In the genomic region with DNA sequence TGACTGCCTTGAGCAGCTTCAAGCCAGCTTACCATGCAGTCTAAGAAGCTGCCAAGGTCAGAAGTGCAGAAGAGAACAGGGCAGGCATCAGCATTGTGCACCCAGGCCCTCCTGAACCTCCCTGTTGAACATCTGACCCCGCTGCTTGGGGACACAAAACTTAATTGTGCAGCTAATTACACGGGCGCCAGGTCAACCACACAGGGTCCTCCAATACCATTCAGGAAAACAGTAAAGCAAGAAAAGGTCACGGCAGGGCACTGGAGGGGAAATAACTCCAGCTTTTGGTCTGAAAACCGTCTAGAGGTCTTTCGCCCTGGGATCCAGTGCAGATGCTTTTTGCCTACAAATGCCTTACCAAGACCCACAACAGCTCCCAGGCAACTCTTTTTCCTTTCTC, we compare ENCODE assay signal across 26 mouse cellular contexts.
DNase-seq lines count a peak whose midpoint lies in the region; ATAC-seq lines count a peak whose summit lies in the region.
"Had no signal": no experiment of that assay in that cellular context is flagged by ENCODE, and none has a peak within 500 bp of the region (broad histone marks: within the 10 kb centered on the region; RNA-seq: fewer than 3 reads in every experiment).

No protein-coding gene starts in this region.

- no peaks in the 10 kb centered on the region for H3K4me1 ChIP-seq in kidney, embryonic 16.5 days (ENCODE audit: insufficient read depth, low read length)
- peaks cover 7% of the 10 kb centered on the region; the same call in 1 of the 2 replicates for H3K4me1 ChIP-seq in limb, embryonic 11.5 days (ENCODE audit: control insufficient read depth, insufficient read depth, low read length)
- H3K4me1 ChIP-seq in forebrain, embryonic 11.5 days (replicated peaks; ENCODE audit: control insufficient read depth, insufficient read depth, low read length), result no peaks in the 10 kb centered on the region
- H3K4me1 ChIP-seq: embryonic facial prominence, embryonic 12.5 days; heart, embryonic 12.5 days; hindbrain, embryonic 15.5 days; limb, embryonic 13.5 days; lung, embryonic 15.5 days had no signal

- H3K4me2 ChIP-seq in kidney, embryonic 16.5 days (replicated peaks; ENCODE audit: low read depth, low read length), result no peak overlapping the region
- no peak overlapping the region for H3K4me2 ChIP-seq in limb, embryonic 11.5 days (ENCODE audit: low read depth, severe bottlenecking)
- H3K4me2 ChIP-seq in forebrain, embryonic 11.5 days (ENCODE audit: low read depth, low read length, severe bottlenecking), result no peak overlapping the region
- H3K4me2 ChIP-seq: embryonic facial prominence, embryonic 12.5 days; heart, embryonic 12.5 days; hindbrain, embryonic 15.5 days; limb, embryonic 13.5 days; liver, embryonic 11.5 days; lung, embryonic 15.5 days; neural tube, embryonic 12.5 days had no signal

- H3K27ac ChIP-seq in kidney, embryonic 16.5 days (ENCODE audit: low read length), result no peak overlapping the region
- H3K27ac ChIP-seq in limb, embryonic 11.5 days (replicated peaks; ENCODE audit: low read depth, low read length), result no peak overlapping the region
- H3K27ac ChIP-seq in forebrain, embryonic 11.5 days (ENCODE audit: low read depth, low read length), result no peak overlapping the region
- H3K27ac ChIP-seq: embryonic facial prominence, embryonic 12.5 days; heart, adult 2 months; hindbrain, embryonic 15.5 days; kidney, postnatal 0 days; limb, embryonic 13.5 days; lung, embryonic 15.5 days; neural tube, embryonic 12.5 days had no signal

- 8% methylated on average over 6 of the region's 6 CpGs for WGBS in kidney, embryonic 16.5 days
- 19% methylated on average over 6 of the region's 6 CpGs for WGBS in limb, embryonic 11.5 days
- WGBS in forebrain, embryonic 11.5 days, result 7% methylated on average over 6 of the region's 6 CpGs

- no peaks in the 10 kb centered on the region for H3K27me3 ChIP-seq in kidney, embryonic 16.5 days (ENCODE audit: insufficient read depth, low read length)
- no peaks in the 10 kb centered on the region for H3K27me3 ChIP-seq in limb, embryonic 11.5 days (ENCODE audit: control insufficient read depth, insufficient read depth, low read length)
- H3K27me3 ChIP-seq in forebrain, embryonic 11.5 days (ENCODE audit: control insufficient read depth, insufficient read depth, low read length), result no peaks in the 10 kb centered on the region
- H3K27me3 ChIP-seq: embryonic facial prominence, embryonic 12.5 days; heart, embryonic 12.5 days; hindbrain, embryonic 15.5 days; limb, embryonic 13.5 days; lung, embryonic 15.5 days; neural tube, embryonic 12.5 days; Patski had no signal

- DNase-seq in kidney, adult 18-20 months, result no peak
- DNase-seq in embryo, embryonic 10 days (ENCODE audit: low spot score), result peak; percentile 88
- peak; percentile 8 for DNase-seq in embryo, embryonic 11.5 days (ENCODE audit: low read depth, low spot score)
- DNase-seq in limb, embryonic 11.5 days (ENCODE audit: low spot score), result peak; percentile 25
- no peak for DNase-seq in gastrocnemius, adult 18-20 months (ENCODE audit: low spot score)
- DNase-seq in layer of hippocampus, adult 11-12 months (ENCODE audit: low spot score), result no peak
- no peak for DNase-seq in forebrain, embryonic 11.5 days (ENCODE audit: low spot score)
- DNase-seq: adrenal gland, postnatal 10 days; cerebellum, adult 8-10 months; cerebellum, postnatal 36 days; heart, adult 2 months; heart, postnatal 4 days; kidney, adult 11 months; midbrain, embryonic 14.5 days; thymus, postnatal 4 days had no signal

- H3K36me3 ChIP-seq in kidney, embryonic 16.5 days (ENCODE audit: insufficient read depth, low read length), result no peaks in the 10 kb centered on the region
- no peaks in the 10 kb centered on the region for H3K36me3 ChIP-seq in limb, embryonic 11.5 days (ENCODE audit: control insufficient read depth, insufficient read depth, low read length)
- no peaks in the 10 kb centered on the region for H3K36me3 ChIP-seq in forebrain, embryonic 11.5 days (ENCODE audit: control insufficient read depth, insufficient read depth, low read length)
- H3K36me3 ChIP-seq: embryonic facial prominence, embryonic 12.5 days; heart, embryonic 12.5 days; hindbrain, embryonic 15.5 days; limb, embryonic 13.5 days; lung, embryonic 15.5 days; neural tube, embryonic 12.5 days had no signal

- ATAC-seq in kidney, embryonic 16.5 days (ENCODE audit: low FRiP score, low TSS enrichment), result 0 out of 2 replicates have a peak, but pooled peaks have one; percentile 42
- ATAC-seq in limb, embryonic 11.5 days (ENCODE audit: insufficient number of reproducible peaks, low FRiP score, low TSS enrichment, low read depth), result no peak
- no peak for ATAC-seq in forebrain, embryonic 11.5 days (replicated peaks; ENCODE audit: low FRiP score)
- ATAC-seq: inflammation-experienced regulatory T-cells, adult 6 months; Patski had no signal

- H3K9ac ChIP-seq in kidney, embryonic 16.5 days (replicated peaks; ENCODE audit: low read length), result no peak overlapping the region
- no peak overlapping the region for H3K9ac ChIP-seq in limb, embryonic 11.5 days (ENCODE audit: low read length)
- H3K9ac ChIP-seq in forebrain, embryonic 11.5 days (ENCODE audit: low read length), result no peak overlapping the region
- H3K9ac ChIP-seq: embryonic facial prominence, embryonic 12.5 days; heart, embryonic 12.5 days; hindbrain, embryonic 15.5 days; limb, embryonic 13.5 days; lung, embryonic 15.5 days; neural tube, embryonic 12.5 days had no signal

- H3K9me3 ChIP-seq in kidney, embryonic 16.5 days (ENCODE audit: low read length), result no peaks in the 10 kb centered on the region; the same call in 1 of the 2 replicates
- no peaks in the 10 kb centered on the region for H3K9me3 ChIP-seq in limb, embryonic 11.5 days (ENCODE audit: control insufficient read depth, low read length)
- H3K9me3 ChIP-seq in forebrain, embryonic 11.5 days (ENCODE audit: control insufficient read depth, low read length), result no peaks in the 10 kb centered on the region
- H3K9me3 ChIP-seq: embryonic facial prominence, embryonic 12.5 days; hindbrain, embryonic 15.5 days; limb, embryonic 13.5 days; lung, embryonic 15.5 days; neural tube, embryonic 12.5 days had no signal

- no peak overlapping the region for H3K4me3 ChIP-seq in kidney, embryonic 16.5 days (ENCODE audit: low read length)
- no peak overlapping the region for H3K4me3 ChIP-seq in limb, embryonic 11.5 days (ENCODE audit: low read depth, low read length)
- no peak overlapping the region for H3K4me3 ChIP-seq in forebrain, embryonic 11.5 days (ENCODE audit: low read depth, low read length)
- H3K4me3 ChIP-seq: embryonic facial prominence, embryonic 12.5 days; heart, adult 2 months; heart, embryonic 12.5 days; hindbrain, embryonic 15.5 days; limb, embryonic 13.5 days; lung, embryonic 15.5 days; neural tube, embryonic 12.5 days had no signal

Comparison
In these comparisons a context has a peak if more than half of its experiments do, and no peak if none do; other contexts are left out.
1. DNase-seq: peak in embryo, embryonic 10 days (single experiment), embryo, embryonic 11.5 days (single experiment) and limb, embryonic 11.5 days (single experiment); none in kidney, adult 18-20 months (single experiment), gastrocnemius, adult 18-20 months (single experiment), layer of hippocampus, adult 11-12 months (single experiment) and forebrain, embryonic 11.5 days (single experiment).